Comparison of ENCODE assay signal across 8 mouse cellular contexts in the genomic region with DNA sequence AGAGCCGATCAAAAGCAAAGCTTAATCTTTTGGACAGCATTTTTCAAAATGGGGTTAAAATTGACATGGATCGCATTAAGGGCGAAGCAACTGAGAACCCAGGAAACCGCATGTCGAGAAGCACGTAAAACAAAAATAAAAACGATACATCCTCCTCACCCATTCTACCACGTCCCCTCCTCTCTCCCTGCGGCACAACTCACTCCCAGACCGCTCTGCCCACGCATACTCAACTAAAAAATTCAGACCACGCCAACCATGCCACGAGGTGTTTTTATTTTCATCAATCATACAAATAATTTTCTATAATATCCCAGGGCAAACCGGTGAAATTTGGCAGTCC. TPM values are rescaled to one million over a fixed set of nuclear protein-coding genes. Genes with fewer than 3 reads are reported as not detected.
DNase-seq lines count a peak whose midpoint lies in the region; ATAC-seq and TF ChIP-seq lines count a peak whose summit lies in the region.

No protein-coding gene starts in this region.

- dilution Hi-C loops in CH12.LX (cut with MboI; ENCODE audit: extremely low pct_ligation_motif_present, extremely low pct_unique_long_range_greater_than_20kb, low sequenced_read_pairs): no loop called here

- H3K27ac ChIP-seq in kidney, adult 2 months (ENCODE audit: insufficient read depth, low read depth, low read length): no peak overlapping the region
- H3K27ac ChIP-seq in CH12.LX (ENCODE audit: insufficient read depth, low read depth): no peak overlapping the region
- peak overlapping the region; percentile 66 for H3K27ac ChIP-seq in embryonic facial prominence, embryonic 15.5 days (replicated peaks)
- no peak overlapping the region for H3K27ac ChIP-seq in limb, embryonic 14.5 days (replicated peaks; ENCODE audit: low read depth, low read length)
- 0 out of 2 replicates have a peak overlapping the region, but pooled peaks have one; percentile 36 for H3K27ac ChIP-seq in stomach, embryonic 16.5 days (ENCODE audit: low read length)

- 18% methylated on average over 14 of the region's 14 CpGs for WGBS in kidney, adult 2 months
- WGBS in embryonic facial prominence, embryonic 15.5 days: 1% methylated on average over 14 of the region's 14 CpGs
- 0% methylated on average over 14 of the region's 14 CpGs for WGBS in limb, embryonic 14.5 days
- WGBS in stomach, embryonic 16.5 days: under 1% methylated on average over 14 of the region's 14 CpGs

- DNase-seq in kidney, adult 2 months: no peak
- no peak for DNase-seq in kidney, postnatal 4 days
- no peak for DNase-seq in CH12.LX (ENCODE audit: extremely low read depth)
- no peak for DNase-seq in limb, embryonic 14.5 days (ENCODE audit: low spot score)
- no peak for DNase-seq in spleen, postnatal 14 days (ENCODE audit: low spot score in 2 of 2)
- no peak for DNase-seq in right cerebral cortex, postnatal 36 days (ENCODE audit: low spot score in 2 of 2)

- H3K27me3 ChIP-seq in kidney, adult 2 months (replicated peaks; ENCODE audit: control insufficient read depth, insufficient read depth, low read length): no peaks in the 10 kb centered on the region
- no peaks in the 10 kb centered on the region for H3K27me3 ChIP-seq in CH12.LX (replicated peaks)
- H3K27me3 ChIP-seq in embryonic facial prominence, embryonic 15.5 days: no peaks in the 10 kb centered on the region
- no peaks in the 10 kb centered on the region for H3K27me3 ChIP-seq in limb, embryonic 14.5 days (ENCODE audit: control insufficient read depth, insufficient read depth, low read length)
- no peaks in the 10 kb centered on the region for H3K27me3 ChIP-seq in stomach, embryonic 16.5 days (ENCODE audit: control insufficient read depth, insufficient read depth, low read length)

- no peak for TF ChIP-seq CTCF in kidney, adult 2 months (conservative IDR thresholded peaks at IDR 0.05; ENCODE audit: insufficient read depth, insufficient read length, low read depth, low read length)
- TF ChIP-seq CTCF in CH12.LX (conservative IDR thresholded peaks at IDR 0.05 in 1 of 2, IDR thresholded peaks at IDR 0.05 in 1 of 2; ENCODE audit: low read depth in 2 of 2, low read length in 2 of 2): no peak

- TF ChIP-seq RAD21 in CH12.LX (IDR thresholded peaks at IDR 0.05; ENCODE audit: low read depth, low read length): no peak

- no peaks in the 10 kb centered on the region for H3K36me3 ChIP-seq in kidney, adult 2 months (ENCODE audit: control insufficient read depth, insufficient read depth, low read length)
- H3K36me3 ChIP-seq in CH12.LX (replicated peaks in 1 of 2; ENCODE audit: control insufficient read depth in 1 of 2, insufficient read depth in 1 of 2, low read length in 1 of 2): no peaks in the 10 kb centered on the region
- H3K36me3 ChIP-seq in embryonic facial prominence, embryonic 15.5 days: no peaks in the 10 kb centered on the region
- H3K36me3 ChIP-seq in limb, embryonic 14.5 days (ENCODE audit: control insufficient read depth, insufficient read depth, low read length): no peaks in the 10 kb centered on the region
- H3K36me3 ChIP-seq in stomach, embryonic 16.5 days (ENCODE audit: control insufficient read depth, insufficient read depth, low read length): no peaks in the 10 kb centered on the region

- peak overlapping the region; percentile 73 for H3K9ac ChIP-seq in CH12.LX (ENCODE audit: insufficient read depth, low read depth)
- H3K9ac ChIP-seq in embryonic facial prominence, embryonic 15.5 days: 0 out of 2 replicates have a peak overlapping the region, but pooled peaks have one; percentile 35
- H3K9ac ChIP-seq in limb, embryonic 14.5 days (ENCODE audit: low read depth, low read length, severe bottlenecking): peak overlapping the region; percentile 98
- peak overlapping the region; percentile 95 for H3K9ac ChIP-seq in stomach, embryonic 16.5 days (ENCODE audit: low read length)

- no peaks in the 10 kb centered on the region for H3K9me3 ChIP-seq in CH12.LX (replicated peaks; ENCODE audit: low read length)
- no peaks in the 10 kb centered on the region for H3K9me3 ChIP-seq in embryonic facial prominence, embryonic 15.5 days (replicated peaks)
- H3K9me3 ChIP-seq in limb, embryonic 14.5 days (ENCODE audit: control insufficient read depth, low read length): no peaks in the 10 kb centered on the region
- H3K9me3 ChIP-seq in stomach, embryonic 16.5 days (replicated peaks; ENCODE audit: control insufficient read depth, low read length): no peaks in the 10 kb centered on the region

- peak overlapping the region; percentile 37; the same call in 1 of the 2 replicates for H3K4me3 ChIP-seq in kidney, adult 2 months (ENCODE audit: insufficient read depth, low read depth, low read length)
- H3K4me3 ChIP-seq in CH12.LX (replicated peaks in 1 of 3; ENCODE audit: low read depth in 2 of 3, low read length in 2 of 3, poor library complexity in 1 of 3): peak overlapping the region; percentile 36 to 79 (median 45)
- H3K4me3 ChIP-seq in embryonic facial prominence, embryonic 15.5 days (replicated peaks): peak overlapping the region; percentile 93
- peak overlapping the region; percentile 88 for H3K4me3 ChIP-seq in limb, embryonic 14.5 days (replicated peaks; ENCODE audit: low read length)
- peak overlapping the region; percentile 87 for H3K4me3 ChIP-seq in stomach, embryonic 16.5 days (replicated peaks; ENCODE audit: low read length)

- no peak for TF ChIP-seq EP300 in CH12.LX (IDR thresholded peaks at IDR 0.05; ENCODE audit: low read length)

- peak overlapping the region; percentile 92 for H3K4me2 ChIP-seq in CH12.LX (ENCODE audit: insufficient read depth, low read depth, poor library complexity, severe bottlenecking)
- H3K4me2 ChIP-seq in embryonic facial prominence, embryonic 15.5 days (replicated peaks): peak overlapping the region; percentile 72
- peak overlapping the region; percentile 64 for H3K4me2 ChIP-seq in limb, embryonic 14.5 days (replicated peaks; ENCODE audit: low read depth, low read length, severe bottlenecking)
- peak overlapping the region; percentile 81 for H3K4me2 ChIP-seq in stomach, embryonic 16.5 days (ENCODE audit: low read depth, low read length)

- no peaks in the 10 kb centered on the region for H3K4me1 ChIP-seq in kidney, adult 2 months (ENCODE audit: control insufficient read depth, insufficient read depth, low read length)
- H3K4me1 ChIP-seq in CH12.LX (ENCODE audit: control insufficient read depth in 1 of 2, insufficient read depth in 2 of 2): peaks cover 21 to 50% of the 10 kb centered on the region in 2 experiments
- H3K4me1 ChIP-seq in embryonic facial prominence, embryonic 15.5 days: peaks cover 31% of the 10 kb centered on the region
- peaks cover 34% of the 10 kb centered on the region for H3K4me1 ChIP-seq in limb, embryonic 14.5 days (ENCODE audit: control insufficient read depth, insufficient read depth, low read length)
- peaks cover 19% of the 10 kb centered on the region for H3K4me1 ChIP-seq in stomach, embryonic 16.5 days (ENCODE audit: control insufficient read depth, insufficient read depth, low read length)

- no peak for ATAC-seq in embryonic facial prominence, embryonic 15.5 days (ENCODE audit: insufficient number of reproducible peaks, low FRiP score, low TSS enrichment, low read depth)
- no peak for ATAC-seq in limb, embryonic 14.5 days (ENCODE audit: low FRiP score, low read depth)
- ATAC-seq in stomach, embryonic 16.5 days (ENCODE audit: insufficient read depth, low FRiP score): no peak

- no peak for TF ChIP-seq POLR2A in kidney, adult 2 months (IDR thresholded peaks at IDR 0.05; ENCODE audit: low read depth, low read length)
- TF ChIP-seq POLR2A in CH12.LX (IDR thresholded peaks at IDR 0.05; ENCODE audit: low read depth, low read length): no peak
- TF ChIP-seq POLR2A in limb, embryonic 14.5 days (IDR thresholded peaks at IDR 0.05; ENCODE audit: borderline replicate concordance, extremely low read depth, insufficient read depth, insufficient read length): no peak

- H3K79me2 ChIP-seq in CH12.LX (replicated peaks; ENCODE audit: control insufficient read depth, extremely low read depth, insufficient read depth, poor library complexity, severe bottlenecking): peaks cover 14% of the 10 kb centered on the region

- in situ Hi-C loops in CH12.LX (cut with MboI; ENCODE audit: low pct_ligation_motif_present, low pct_unique_long_range_greater_than_20kb, low sequenced_read_pairs): loop anchor here (5.0 kb wide), 1 partner anchor 35 kb away; no protein-coding TSS in a partner anchor

TF ChIP-seq in CH12.LX, 34 proteins besides CTCF, POLR2A, EP300 and RAD21:
- TF ChIP-seq HCFC1 (IDR thresholded peaks at IDR 0.05; ENCODE audit: low read depth, low read length) (no peak), MAZ (IDR thresholded peaks at IDR 0.05; ENCODE audit: low read depth, low read length) (no peak), UBTF (IDR thresholded peaks at IDR 0.05; ENCODE audit: low read depth, low read length) (no peak), CHD2 (IDR thresholded peaks at IDR 0.05; ENCODE audit: low read length) (no peak), ZMIZ1 (IDR thresholded peaks at IDR 0.05; ENCODE audit: low read depth, low read length) (no peak), NELFE (IDR thresholded peaks at IDR 0.05; ENCODE audit: low read depth, low read length) (no peak), KAT2A (IDR thresholded peaks at IDR 0.05; ENCODE audit: insufficient replicate concordance, low read length) (no peak), MEF2A (IDR thresholded peaks at IDR 0.05; ENCODE audit: borderline replicate concordance, low read depth, low read length) (no peak), IRF4 (IDR thresholded peaks at IDR 0.05; ENCODE audit: low read depth, low read length) (no peak), PAX5 (IDR thresholded peaks at IDR 0.05; ENCODE audit: low read length) (no peak)

RNA-seq across cellular contexts. Expression of a gene that starts 1.5 kb away (rescaled TPM):
- polyA plus RNA-seq in kidney, adult 2 months (2012; rRNA removed): 28.0 and 54.7 TPM in 2 replicates
- total RNA-seq in CH12.LX (2012; rRNA removed): 223 and 253 TPM in 2 replicates
- total RNA-seq in CH12.LX (2014; rRNA removed): 277 and 379 TPM in 2 replicates
- 479 and 722 TPM in 2 replicates for polyA plus RNA-seq in CH12.LX (2012; ENCODE audit: insufficient read length, low read depth)
- 1,643 and 1,735 TPM in 2 replicates for polyA plus RNA-seq in embryonic facial prominence, embryonic 15.5 days (2015; fragmentation: Nextera tagmentation; extraction: Ambion mirVana)
- polyA plus RNA-seq in limb, embryonic 14.5 days (2012; rRNA removed): 698 and 1,253 TPM in 2 replicates
- polyA plus RNA-seq in limb, embryonic 14.5 days (2014; fragmentation: Nextera tagmentation; extraction: Ambion mirVana): 2,385 and 2,395 TPM in 2 replicates
- 1,289 and 1,748 TPM in 2 replicates for polyA plus RNA-seq in stomach, embryonic 16.5 days (2015; fragmentation: Nextera tagmentation; extraction: Ambion mirVana)

RNA-seq across cellular contexts. Expression of a gene that starts 57.3 kb away (rescaled TPM):
- 107 and 160 TPM in 2 replicates for polyA plus RNA-seq in kidney, adult 2 months (2012; rRNA removed)
- 82.5 and 108 TPM in 2 replicates for total RNA-seq in CH12.LX (2012; rRNA removed)
- total RNA-seq in CH12.LX (2014; rRNA removed): 97.6 and 98.0 TPM in 2 replicates
- polyA plus RNA-seq in CH12.LX (2012; ENCODE audit: insufficient read length, low read depth): 161 and 207 TPM in 2 replicates
- polyA plus RNA-seq in embryonic facial prominence, embryonic 15.5 days (2015; fragmentation: Nextera tagmentation; extraction: Ambion mirVana): 41.3 and 41.8 TPM in 2 replicates
- 86.9 and 119 TPM in 2 replicates for polyA plus RNA-seq in limb, embryonic 14.5 days (2012; rRNA removed)
- polyA plus RNA-seq in limb, embryonic 14.5 days (2014; fragmentation: Nextera tagmentation; extraction: Ambion mirVana): 61.4 and 65.5 TPM in 2 replicates
- polyA plus RNA-seq in stomach, embryonic 16.5 days (2015; fragmentation: Nextera tagmentation; extraction: Ambion mirVana): 25.0 and 25.9 TPM in 2 replicates

Comparison
In these comparisons a context has a peak if more than half of its experiments do, and no peak if none do; other contexts are left out.
1. H3K27ac ChIP-seq: peak in embryonic facial prominence, embryonic 15.5 days (single experiment) and stomach, embryonic 16.5 days (single experiment); none in kidney, adult 2 months (single experiment), CH12.LX (single experiment) and limb, embryonic 14.5 days (single experiment).
2. H3K4me3 ChIP-seq: peak in every context shown above with its lines; median percentile 93 in embryonic facial prominence, embryonic 15.5 days; 88 in limb, embryonic 14.5 days; 87 in stomach, embryonic 16.5 days; 45 in CH12.LX; 37 in kidney, adult 2 months.
3. H3K9ac ChIP-seq: peak in every context shown above with its lines; median percentile 98 in limb, embryonic 14.5 days; 95 in stomach, embryonic 16.5 days; 73 in CH12.LX; 35 in embryonic facial prominence, embryonic 15.5 days.
4. Peak in every context shown above with its lines, with median percentiles within 50 percentile points of each other: H3K4me2 ChIP-seq.